Mouse (Mus musculus) testis, adult 2 months (tissue): ENCODE measurements around the gene Rnf185.

Source experiments
- CTCF ChIP-seq: fragments of 200-500 bp; IDR thresholded peaks from 2 replicates; pipeline ENCODE4 v1.5.1; 2012; ENCODE audit warnings: low read depth, mild to moderate bottlenecking, inconsistent platforms, low read length, moderate library complexity; ENCODE audit not compliant: control insufficient read depth, insufficient read depth, insufficient replicate concordance
- POLR2A ChIP-seq: fragments of 200-500 bp; IDR thresholded peaks from 2 replicates; pipeline ENCODE4 v1.6.1; 2012; ENCODE audit warnings: low read depth, mild to moderate bottlenecking, inconsistent platforms, low read length, moderate library complexity; ENCODE audit not compliant: control insufficient read depth

GRCm38 (mm10) chr11:3487952-3488570 lies 35.9 kb upstream of the Rnf185 start, which contains the start of gene Pla2g3:
- TF ChIP-seq CTCF (no peak), POLR2A (no peak)
